Mouse (Mus musculus) bone marrow macrophage, adult 2 months (primary cell): ENCODE results near the gene Med9.

Source experiments
- CTCF ChIP-seq: IDR thresholded peaks from 2 replicates; pipeline ENCODE4 v1.5.1; 2012; ENCODE audit warnings: low read depth, mild to moderate bottlenecking, low read length, moderate library complexity
- POLR2A ChIP-seq: IDR thresholded peaks from 2 replicates; pipeline ENCODE4 v1.6.1; 2012; ENCODE audit warnings: mild to moderate bottlenecking, low read depth, low read length, borderline replicate concordance

DNA sequence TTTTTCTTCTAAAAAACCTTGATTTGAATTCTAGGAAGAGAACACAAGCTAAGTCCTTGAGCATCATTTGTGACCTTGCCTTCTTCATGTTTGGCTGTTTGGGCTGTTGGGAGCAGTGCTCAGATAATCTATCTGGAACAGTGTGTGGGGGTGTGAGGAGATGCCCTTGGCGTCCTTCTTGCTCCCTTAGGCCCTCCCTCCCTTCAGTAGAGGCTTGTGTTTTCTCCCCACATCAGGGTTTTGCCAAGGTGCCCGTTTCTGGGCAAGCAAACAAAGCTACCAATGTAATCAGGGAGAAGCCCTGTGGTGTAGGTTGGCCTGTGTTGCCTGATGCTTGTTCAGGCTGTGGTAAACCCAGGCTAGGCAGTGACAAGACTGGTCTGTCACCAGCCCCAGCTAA lies 10.4 kb upstream of the Med9 start:
- no peak for TF ChIP-seq CTCF
- no peak for TF ChIP-seq POLR2A
